Mouse (Mus musculus) bone marrow, adult 2 months (tissue): ENCODE measurements around the gene Crabp2.

Source experiments
- CTCF ChIP-seq: fragments of 200-500 bp; IDR thresholded peaks from 2 replicates; pipeline ENCODE4 v1.5.1; 2011; ENCODE audit warnings: low read length, control low read depth; ENCODE audit not compliant: control insufficient read depth, insufficient read depth
- POLR2A ChIP-seq: fragments of 200-500 bp; IDR thresholded peaks from 2 replicates; pipeline ENCODE4 v1.6.1; 2011; ENCODE audit warnings: low read depth, mild to moderate bottlenecking, control low read depth, low read length, borderline replicate concordance; ENCODE audit not compliant: control insufficient read depth

GRCm38 (mm10) chr3:87909381-87909780 is 39.1 kb upstream of the Crabp2 start:
- TF ChIP-seq CTCF = no peak
- TF ChIP-seq POLR2A = no peak
